Mouse (Mus musculus) right cerebral cortex, postnatal 36 days (tissue): Measurements from ENCODE around the gene E030025P04Rik.

Experiments
- DNase-seq, 2 experiments: peaks; one replicate each; pipeline ENCODE4 v3.0.0; 2022; ENCODE audit warnings: low spot score in 2 of 2, mixed read lengths in 1 of 2

Gene E030025P04Rik

DNA sequence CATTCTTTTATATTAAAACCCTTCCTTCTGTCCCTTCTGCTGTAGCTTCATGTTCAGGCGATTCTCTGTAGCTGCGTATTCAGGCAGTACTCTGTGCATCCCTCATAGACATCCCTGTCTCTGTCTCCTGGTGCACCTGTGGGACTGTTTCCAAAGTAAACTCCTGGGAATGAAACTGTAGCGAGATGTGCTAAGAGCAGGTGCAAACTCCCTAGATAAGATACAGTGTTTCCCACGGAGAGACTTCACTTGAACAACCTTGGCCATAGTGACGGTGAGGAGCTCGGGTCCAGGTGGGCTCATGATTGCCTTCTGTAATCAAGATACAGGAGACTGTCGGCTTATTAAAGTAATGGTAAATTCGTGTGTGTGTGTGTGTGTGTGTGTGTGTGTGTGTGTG, 41.5 kb downstream of the E030025P04Rik start:
- no peak for DNase-seq

- no peak for DNase-seq
Measured at GRCm38 (mm10) chr11:109100266-109100665, 43.9 kb downstream of the E030025P04Rik start.

DNA sequence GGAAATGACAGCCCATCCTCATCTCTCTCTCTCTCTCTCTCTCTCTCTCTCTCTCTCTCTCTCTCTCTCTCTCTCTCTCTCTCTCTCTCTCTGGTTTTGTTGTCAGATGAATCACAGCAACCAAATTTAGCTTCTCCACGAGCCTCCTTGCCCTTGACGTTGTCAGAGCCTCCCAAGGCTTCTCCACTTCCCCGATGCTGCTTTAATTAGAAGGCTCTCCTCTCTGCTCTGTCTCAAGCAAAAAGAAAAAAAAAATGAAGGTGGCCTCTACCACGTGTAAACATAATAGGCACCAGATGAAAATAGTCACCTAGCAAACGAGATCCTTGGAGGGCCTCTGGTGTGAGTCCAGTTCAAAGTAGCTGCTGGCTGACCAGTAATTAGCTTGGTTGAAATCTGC, 52.3 kb downstream of the E030025P04Rik start:
- DNase-seq: peak in 1 of 2 experiments; percentile 5
